Mouse (Mus musculus): ENCODE data around the gene Gna15. TPM values are rescaled to one million over a fixed set of nuclear protein-coding genes. Genes with fewer than 3 reads are reported as not detected.

The Gna15 gene
- polyA plus RNA-seq, 2 experiments: 3.2 to 4.6 TPM

GRCm38 (mm10) chr10:81485479-81486018 lies 38.5 kb downstream of the Gna15 start:
- H3K4me2 ChIP-seq (ENCODE audit: low read depth): no peak overlapping the region
- ATAC-seq (ENCODE audit: insufficient read depth): no peak
- H3K27ac ChIP-seq: no peak overlapping the region
- H3K9me3 ChIP-seq (ENCODE audit: control insufficient read depth, low read length): no peaks in the 10 kb centered on the region
- no peak for TF ChIP-seq CTCF (IDR thresholded peaks at IDR 0.05; ENCODE audit: low read depth)
- H3K9ac ChIP-seq (replicated peaks): no peak overlapping the region
- peaks cover 18% of the 10 kb centered on the region for H3K27me3 ChIP-seq (ENCODE audit: control insufficient read depth, insufficient read depth, low read length)
- H3K4me3 ChIP-seq (ENCODE audit: insufficient read depth in 1 of 2, low read depth in 2 of 2, low read length in 2 of 2): no peak overlapping the region
- H3K36me3 ChIP-seq (replicated peaks; ENCODE audit: control insufficient read depth, insufficient read depth, low read depth): peaks cover 18% of the 10 kb centered on the region
- no peak for DNase-seq (ENCODE audit: low read depth in 3 of 3, low spot score in 3 of 3)
- WGBS (ENCODE audit: insufficient replicate concordance): 42% methylated on average over 7 of the region's 7 CpGs
- no peaks in the 10 kb centered on the region for H3K4me1 ChIP-seq (replicated peaks; ENCODE audit: control insufficient read depth in 2 of 2, insufficient read depth in 2 of 2, low read length in 1 of 2)

- DNase-seq (ENCODE audit: low read depth in 3 of 3, low spot score in 3 of 3) (no peak), ATAC-seq (ENCODE audit: insufficient read depth) (no peak)
- TF ChIP-seq EP300 (IDR thresholded peaks at IDR 0.05; ENCODE audit: low read depth): no peak
- TF ChIP-seq CTCF (IDR thresholded peaks at IDR 0.05; ENCODE audit: low read depth): peak; percentile 39
- Histone ChIP-seq H3K4me2 (ENCODE audit: low read depth) (no peak overlapping the region), H3K4me1 (replicated peaks; ENCODE audit: control insufficient read depth in 2 of 2, insufficient read depth in 2 of 2, low read length in 1 of 2) (no peaks in the 10 kb centered on the region), H3K9ac (replicated peaks) (no peak overlapping the region), H3K4me3 (ENCODE audit: insufficient read depth in 1 of 2, low read depth in 2 of 2, low read length in 2 of 2) (no peak overlapping the region), H3K9me3 (ENCODE audit: control insufficient read depth, low read length) (no peaks in the 10 kb centered on the region), H3K27ac (no peak overlapping the region), H3K27me3 (ENCODE audit: control insufficient read depth, insufficient read depth, low read length) (peaks cover 18% of the 10 kb centered on the region), H3K36me3 (replicated peaks; ENCODE audit: control insufficient read depth, insufficient read depth, low read depth) (peaks cover 18% of the 10 kb centered on the region)
- WGBS (ENCODE audit: insufficient replicate concordance): 6% methylated on average over 2 of the region's 2 CpGs
Measured at GRCm38 (mm10) chr10:81485060-81485449, 39.0 kb downstream of the Gna15 start.

GRCm38 (mm10) chr10:81484441-81485059 lies 39.5 kb downstream of the Gna15 start:
- ATAC-seq (ENCODE audit: insufficient read depth) (no peak), DNase-seq (ENCODE audit: low read depth in 3 of 3, low spot score in 3 of 3) (no peak)
- H3K27me3 ChIP-seq (ENCODE audit: control insufficient read depth, insufficient read depth, low read length): peaks cover 18% of the 10 kb centered on the region
- no peak overlapping the region for H3K4me2 ChIP-seq (ENCODE audit: low read depth)
- no peak overlapping the region for H3K4me3 ChIP-seq (ENCODE audit: insufficient read depth in 1 of 2, low read depth in 2 of 2, low read length in 2 of 2)
- 58% methylated on average over 6 of the region's 6 CpGs for WGBS (ENCODE audit: insufficient replicate concordance)
- no peak for TF ChIP-seq CTCF (IDR thresholded peaks at IDR 0.05; ENCODE audit: low read depth)
- TF ChIP-seq EP300 (IDR thresholded peaks at IDR 0.05; ENCODE audit: low read depth): no peak
- peaks cover 14% of the 10 kb centered on the region for H3K36me3 ChIP-seq (replicated peaks; ENCODE audit: control insufficient read depth, insufficient read depth, low read depth)
- no peaks in the 10 kb centered on the region for H3K9me3 ChIP-seq (ENCODE audit: control insufficient read depth, low read length)
- no peak overlapping the region for H3K9ac ChIP-seq (replicated peaks)
- no peak overlapping the region for H3K27ac ChIP-seq
- H3K4me1 ChIP-seq (replicated peaks; ENCODE audit: control insufficient read depth in 2 of 2, insufficient read depth in 2 of 2, low read length in 1 of 2): no peaks in the 10 kb centered on the region

GRCm38 (mm10) chr10:81483983-81484382 lies 40.0 kb downstream of the Gna15 start:
- no peaks in the 10 kb centered on the region for H3K4me1 ChIP-seq (replicated peaks; ENCODE audit: control insufficient read depth in 2 of 2, insufficient read depth in 2 of 2, low read length in 1 of 2)
- no peak overlapping the region for H3K4me2 ChIP-seq (ENCODE audit: low read depth)
- DNase-seq (ENCODE audit: low read depth in 3 of 3, low spot score in 3 of 3) (no peak), ATAC-seq (ENCODE audit: insufficient read depth) (no peak)
- WGBS (ENCODE audit: insufficient replicate concordance): 10% methylated on average over 9 of the region's 9 CpGs
- peaks cover 13% of the 10 kb centered on the region for H3K36me3 ChIP-seq (replicated peaks; ENCODE audit: control insufficient read depth, insufficient read depth, low read depth)
- H3K27ac ChIP-seq: no peak overlapping the region
- peaks cover 18% of the 10 kb centered on the region for H3K27me3 ChIP-seq (ENCODE audit: control insufficient read depth, insufficient read depth, low read length)
- no peak overlapping the region for H3K9ac ChIP-seq (replicated peaks)
- no peaks in the 10 kb centered on the region for H3K9me3 ChIP-seq (ENCODE audit: control insufficient read depth, low read length)
- no peak overlapping the region for H3K4me3 ChIP-seq (ENCODE audit: insufficient read depth in 1 of 2, low read depth in 2 of 2, low read length in 2 of 2)
- TF ChIP-seq CTCF (IDR thresholded peaks at IDR 0.05; ENCODE audit: low read depth) (peak; percentile 82), EP300 (IDR thresholded peaks at IDR 0.05; ENCODE audit: low read depth) (no peak)

GRCm38 (mm10) chr10:81482533-81482889 lies 41.5 kb downstream of the Gna15 start, which contains the start of gene Celf5:
Gene Celf5, minus strand, starts transcription at chr10:81482709.
- Histone ChIP-seq H3K36me3 (replicated peaks; ENCODE audit: control insufficient read depth, insufficient read depth, low read depth) (peaks cover 4% of the 10 kb centered on the region; the same call in 1 of the 2 replicates), H3K9ac (replicated peaks) (no peak within 1 kb of the TSS), H3K4me3 (ENCODE audit: insufficient read depth in 1 of 2, low read depth in 2 of 2, low read length in 2 of 2) (peak within 1 kb of the TSS; percentile 21 to 37), H3K9me3 (ENCODE audit: control insufficient read depth, low read length) (no peaks in the 10 kb centered on the region), H3K27me3 (ENCODE audit: control insufficient read depth, insufficient read depth, low read length) (peaks cover 21% of the 10 kb centered on the region), H3K4me1 (replicated peaks; ENCODE audit: control insufficient read depth in 2 of 2, insufficient read depth in 2 of 2, low read length in 1 of 2) (no peaks in the 10 kb centered on the region), H3K4me2 (ENCODE audit: low read depth) (peak within 1 kb of the TSS; percentile 50), H3K27ac (no peak within 1 kb of the TSS)
- under 1% methylated on average over 36 of the region's 36 CpGs for WGBS (ENCODE audit: insufficient replicate concordance)
- ATAC-seq (ENCODE audit: insufficient read depth): peak; percentile 61; the same call in 1 of the 2 replicates
- TF ChIP-seq CTCF (IDR thresholded peaks at IDR 0.05; ENCODE audit: low read depth) (peak; percentile 60; the same call in 1 of the 2 replicates), EP300 (IDR thresholded peaks at IDR 0.05; ENCODE audit: low read depth) (no peak)
- no peak for DNase-seq (ENCODE audit: low read depth in 3 of 3, low spot score in 3 of 3)
